Mouse (Mus musculus) hindbrain, embryonic 10.5 days (tissue): ENCODE data around the gene Unc45a. TPM values are rescaled to one million over a fixed set of nuclear protein-coding genes. Genes with fewer than 3 reads are reported as not detected.

Experiments
- DNase-seq: peaks from one replicate; pipeline ENCODE4 v3.0.0-alpha.2; 2017; ENCODE audit warnings: low spot score
- H3K27ac ChIP-seq: fragments of 300-500 bp; sonication (generic); 2 replicates; pipeline ENCODE4 v1.5.1; 2016; ENCODE audit warnings: mild to moderate bottlenecking, moderate library complexity
- H3K27me3 ChIP-seq: fragments of 300-500 bp; sonication (generic); 2 replicates; pipeline ENCODE4 v1.6.1; 2016; ENCODE audit warnings: mild to moderate bottlenecking; ENCODE audit not compliant: poor library complexity, insufficient read depth, severe bottlenecking
- H3K36me3 ChIP-seq: fragments of 300-500 bp; sonication (generic); 2 replicates; pipeline ENCODE4 v1.6.1; 2016; ENCODE audit warnings: mild to moderate bottlenecking, moderate library complexity
- H3K4me1 ChIP-seq: fragments of 300-500 bp; sonication (generic); replicated peaks from 2 replicates; pipeline ENCODE4 v1.6.1; 2016; ENCODE audit warnings: mild to moderate bottlenecking
- H3K4me3 ChIP-seq: fragments of 300-500 bp; sonication (generic); 2 replicates; pipeline ENCODE4 v1.5.1; 2016; ENCODE audit warnings: mild to moderate bottlenecking, moderate library complexity
- H3K9me3 ChIP-seq: fragments of 300-500 bp; sonication (generic); 2 replicates; pipeline ENCODE4 v1.6.1; 2016; ENCODE audit warnings: mild to moderate bottlenecking, moderate library complexity
- WGBS: fragments of 180-500 bp; shearing (Covaris S2); methylation state at CpG from one replicate; pipeline ENCODE4 v1.1.7; 2016; 5-methylcytosine and 5-hydroxymethylcytosine counted together
- polyA plus RNA-seq: library from polyadenylated mRNA; unstranded; fragments of >200 nt; fragmentation: Nextera tagmentation; extraction: Ambion mirVana; gene quantifications from 2 replicates; pipeline ENCODE4 v1.2.1, GENCODE M21; 2016

Unc45a gene
- polyA plus RNA-seq, 1 experiment from 2014 or later, result 54.6 TPM

DNA sequence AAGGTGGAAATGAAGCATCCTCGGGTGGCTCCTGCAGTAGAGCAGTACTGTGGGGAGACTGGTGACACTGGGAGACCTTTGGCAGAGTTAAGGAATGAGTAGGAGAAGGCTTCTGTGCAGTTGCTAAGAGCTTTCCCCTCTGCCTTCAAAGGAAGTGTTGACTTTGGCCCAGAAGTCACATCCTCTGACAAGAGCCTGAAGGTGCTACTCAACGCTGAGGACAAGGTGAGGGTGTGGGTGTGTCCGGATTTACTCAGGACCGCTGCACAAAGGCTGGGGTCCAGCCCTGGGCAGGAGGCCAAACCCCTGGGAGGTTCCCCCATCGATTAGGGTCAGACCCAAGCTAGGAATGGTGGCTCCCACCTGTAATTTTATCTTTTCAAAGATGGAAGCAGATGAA, 56.4 kb downstream of the Unc45a start:
- Histone ChIP-seq H3K27ac (no peak overlapping the region), H3K4me3 (no peak overlapping the region), H3K4me1 (no peaks in the 10 kb centered on the region), H3K36me3 (peaks cover 88% of the 10 kb centered on the region), H3K27me3 (no peaks in the 10 kb centered on the region), H3K9me3 (no peaks in the 10 kb centered on the region)
- 91% methylated on average over 5 of the region's 5 CpGs for WGBS
- no peak for DNase-seq

- H3K9me3 ChIP-seq, result no peaks in the 10 kb centered on the region
- WGBS, result 95% methylated on average over 3 of the region's 3 CpGs
- no peaks in the 10 kb centered on the region for H3K27me3 ChIP-seq
- H3K4me1 ChIP-seq, result no peaks in the 10 kb centered on the region
- DNase-seq, result no peak
- no peak overlapping the region for H3K27ac ChIP-seq
- H3K4me3 ChIP-seq, result no peak overlapping the region
- H3K36me3 ChIP-seq, result peaks cover 90% of the 10 kb centered on the region
Observed at GRCm38 (mm10) chr7:80283226-80283918, 57.4 kb downstream of the Unc45a start.

- peaks cover 90% of the 10 kb centered on the region for H3K36me3 ChIP-seq
- H3K27ac ChIP-seq, result no peak overlapping the region
- H3K9me3 ChIP-seq, result no peaks in the 10 kb centered on the region
- H3K4me3 ChIP-seq, result no peak overlapping the region
- WGBS, result 91% methylated on average over 3 of the region's 3 CpGs
- no peaks in the 10 kb centered on the region for H3K4me1 ChIP-seq
- H3K27me3 ChIP-seq, result no peaks in the 10 kb centered on the region
- no peak for DNase-seq
Observed at GRCm38 (mm10) chr7:80281646-80282045, 59.2 kb downstream of the Unc45a start.

- no peaks in the 10 kb centered on the region for H3K9me3 ChIP-seq
- DNase-seq, result no peak
- H3K4me1 ChIP-seq, result no peaks in the 10 kb centered on the region
- H3K4me3 ChIP-seq, result no peak overlapping the region
- no peak overlapping the region for H3K27ac ChIP-seq
- 87% methylated on average over 2 of the region's 2 CpGs for WGBS
- no peaks in the 10 kb centered on the region for H3K27me3 ChIP-seq
- H3K36me3 ChIP-seq, result peaks cover 90% of the 10 kb centered on the region
Observed at GRCm38 (mm10) chr7:80280998-80281397, 59.8 kb downstream of the Unc45a start.

- 85% methylated on average over 10 of the region's 10 CpGs for WGBS
- no peak for DNase-seq
- peaks cover 89% of the 10 kb centered on the region for H3K36me3 ChIP-seq
- no peak overlapping the region for H3K4me3 ChIP-seq
- no peak overlapping the region for H3K27ac ChIP-seq
- peaks cover 3% of the 10 kb centered on the region for H3K9me3 ChIP-seq
- no peaks in the 10 kb centered on the region for H3K27me3 ChIP-seq
- H3K4me1 ChIP-seq, result no peaks in the 10 kb centered on the region
Observed at GRCm38 (mm10) chr7:80280032-80280431, 60.8 kb downstream of the Unc45a start.

DNA sequence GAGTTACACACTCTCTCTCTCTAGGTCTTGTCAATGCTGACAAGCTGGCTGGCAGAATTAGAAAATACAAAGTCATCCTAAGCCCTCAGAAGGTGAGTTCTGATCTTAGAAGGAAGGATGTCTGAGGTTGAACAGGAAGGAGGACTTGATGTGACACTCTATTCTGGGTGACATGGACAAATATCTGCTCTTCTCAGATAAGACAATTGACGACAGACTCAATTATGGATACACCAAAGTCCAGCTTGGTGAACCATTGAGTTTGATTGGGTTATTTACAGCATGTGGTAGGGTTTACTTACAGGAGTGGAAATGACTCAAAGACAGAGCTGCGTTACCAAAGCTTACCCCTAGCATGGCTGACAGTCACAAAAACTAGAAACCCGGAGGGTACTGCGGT, 64.4 kb downstream of the Unc45a start:
- H3K27ac ChIP-seq, result no peak overlapping the region

More for the DNA sequence above, 64.4 kb downstream of the Unc45a start:
- no peaks in the 10 kb centered on the region for H3K4me1 ChIP-seq
- H3K36me3 ChIP-seq, result peaks cover 89% of the 10 kb centered on the region
- DNase-seq, result no peak
- 94% methylated on average over 4 of the region's 4 CpGs for WGBS
- no peaks in the 10 kb centered on the region for H3K27me3 ChIP-seq
- no peak overlapping the region for H3K4me3 ChIP-seq
- peaks cover 21% of the 10 kb centered on the region for H3K9me3 ChIP-seq

Other genes with a start within 250 kb of the Unc45a start
- gene Idh2, start 225.6 kb downstream of the Unc45a start, polyA plus RNA-seq, result 429 and 446 TPM in 2 replicates
- gene Sema4b, start 154.2 kb downstream of the Unc45a start, polyA plus RNA-seq, result 14.0 and 17.5 TPM in 2 replicates
- gene Cib1, start 108.2 kb downstream of the Unc45a start, polyA plus RNA-seq, result 74.8 and 79.6 TPM in 2 replicates
- gene Gdpgp1, start 108.1 kb downstream of the Unc45a start, polyA plus RNA-seq, result 6.2 and 6.5 TPM in 2 replicates
- gene Ttll13, start 94.6 kb downstream of the Unc45a start, polyA plus RNA-seq, result 0.70 and 0.98 TPM in 2 replicates
- gene Ngrn, start 79.8 kb downstream of the Unc45a start, polyA plus RNA-seq, result 40.4 and 47.4 TPM in 2 replicates
- 16.6 and 19.6 TPM in 2 replicates for gene Vps33b, start 71.4 kb downstream of the Unc45a start, polyA plus RNA-seq
- gene Prc1, start 46.6 kb downstream of the Unc45a start, polyA plus RNA-seq, result 175 and 232 TPM in 2 replicates
- gene Rccd1, start 16.6 kb downstream of the Unc45a start, polyA plus RNA-seq, result 12.2 and 12.9 TPM in 2 replicates
- 19.6 and 26.3 TPM in 2 replicates for gene Hddc3, start 2.1 kb upstream of the Unc45a start, polyA plus RNA-seq
- gene Man2a2, start 30.4 kb upstream of the Unc45a start, polyA plus RNA-seq, result 17.7 TPM in 2 replicates
- 10.4 and 11.6 TPM in 2 replicates for gene Fes, start 46.9 kb upstream of the Unc45a start, polyA plus RNA-seq
- gene Furin, start 64.4 kb upstream of the Unc45a start, polyA plus RNA-seq, result 4.6 and 5.2 TPM in 2 replicates
- gene Blm, start 194.1 kb upstream of the Unc45a start, polyA plus RNA-seq, result 33.1 and 47.3 TPM in 2 replicates